Mouse (Mus musculus) layer of hippocampus, adult 8-10 months (tissue): ENCODE data around the gene Khk. TPM values are rescaled to one million over a fixed set of nuclear protein-coding genes. Genes with fewer than 3 reads are reported as not detected.

Experiments used
- DNase-seq, 2 experiments: peaks; one replicate each; pipeline ENCODE4 v3.0.0; 2022; ENCODE audit warnings: low spot score in 2 of 2
- total RNA-seq, 4 experiments: library from RNA; stranded (reverse); gene quantifications; 2 replicates each; pipeline ENCODE4 v1.2.4; 2022

The Khk gene
- total RNA-seq, 4 experiments from 2014 or later, result 13.2 to 23.8 (median 16.8) TPM

- no peak for DNase-seq
Observed at GRCm38 (mm10) chr5:30968416-30968815, 47.2 kb downstream of the Khk start, which contains the start of gene Tcf23. TSS of gene Tcf23 (plus strand) at chr5:30968662.

- DNase-seq, result no peak
Observed at GRCm38 (mm10) chr5:30969440-30969839, 48.2 kb downstream of the Khk start.

- no peak for DNase-seq
Observed at GRCm38 (mm10) chr5:30974870-30975656, 53.8 kb downstream of the Khk start.

Other genes with a start within 250 kb of the Khk start
- 10 to 100 TPM; 23.6 to 33.6 (median 30.8) TPM for gene Dpysl5, start 209.9 kb upstream of the Khk start, total RNA-seq
- 100 to 1,000 TPM; 225 to 231 (median 227) TPM for gene Mapre3, start 106.8 kb upstream of the Khk start, total RNA-seq
- 10 to 100 TPM; 54.0 to 81.0 (median 67.7) TPM for gene Tmem214, start 53.4 kb upstream of the Khk start, total RNA-seq
- gene Agbl5, start 32.7 kb upstream of the Khk start, total RNA-seq, result 10 to 100 TPM; 14.4 to 19.3 (median 16.2) TPM
- gene Ost4, start 13.6 kb upstream of the Khk start, total RNA-seq, result 100 to 1,000 TPM in 1 of 4 experiments, 10 to 100 TPM in 3; 78.4 to 104 (median 90.6) TPM
- gene Emilin1, start 8.0 kb upstream of the Khk start, total RNA-seq, result 1 to 10 TPM; 2.1 to 3.1 (median 2.6) TPM
- 10 to 100 TPM; 13.8 to 19.2 (median 18.8) TPM for gene Cgref1, start 24.2 kb downstream of the Khk start, total RNA-seq
- 100 to 1,000 TPM; 118 to 148 (median 139) TPM for gene Preb, start 38.9 kb downstream of the Khk start, total RNA-seq
- under 1 TPM; 0.14 to 0.28 (median 0.22) TPM for gene Tcf23, start 47.2 kb downstream of the Khk start, total RNA-seq
- gene Atraid, start 126.9 kb downstream of the Khk start, total RNA-seq, result 10 to 100 TPM; 69.8 to 92.2 (median 78.6) TPM
- 10 to 100 TPM; 15.8 to 21.3 (median 18.6) TPM for gene Slc5a6, start 127.5 kb downstream of the Khk start, total RNA-seq
- 10 to 100 TPM; 18.2 to 20.4 (median 19.2) TPM for gene Cad, start 133.3 kb downstream of the Khk start, total RNA-seq
- gene Dnajc5g, start 184.9 kb downstream of the Khk start, total RNA-seq, result not detected
- gene Slc30a3, start 186.8 kb downstream of the Khk start, total RNA-seq, result 10 to 100 TPM; 65.2 to 81.6 (median 76.8) TPM
- not detected for gene Trim54, start 195.3 kb downstream of the Khk start, total RNA-seq
- gene Ucn, start 217.4 kb downstream of the Khk start, total RNA-seq, result not detected
- gene Mpv17, start 232.8 kb downstream of the Khk start, total RNA-seq, result 10 to 100 TPM; 53.4 to 61.1 (median 59.8) TPM